Mouse (Mus musculus) monocyte, adult 5-6 weeks (primary cell): Measurements from ENCODE around the gene Hk1. TPM values are rescaled to one million over a fixed set of nuclear protein-coding genes. Genes with fewer than 3 reads are reported as not detected.

Source experiments
- ATAC-seq: fragments of 153-309, 156-312 bp; replicated peaks from 2 replicates; pipeline ENCODE4 v1.8.0; 2017; ENCODE audit warnings: mild to moderate bottlenecking; ENCODE audit not compliant: low TSS enrichment, insufficient number of reproducible peaks, severe bottlenecking, poor library complexity, low FRiP score
- total RNA-seq: library from RNA; stranded (forward); fragments of 200-1000, 200-491, 200-594 nt; gene quantifications from 3 replicates; pipeline ENCODE4 v1.2.3, GENCODE M21; 2017

Gene Hk1
- total RNA-seq, result 33.1 to 66.9 TPM (median 39.5 TPM) in 3 replicates

DNA sequence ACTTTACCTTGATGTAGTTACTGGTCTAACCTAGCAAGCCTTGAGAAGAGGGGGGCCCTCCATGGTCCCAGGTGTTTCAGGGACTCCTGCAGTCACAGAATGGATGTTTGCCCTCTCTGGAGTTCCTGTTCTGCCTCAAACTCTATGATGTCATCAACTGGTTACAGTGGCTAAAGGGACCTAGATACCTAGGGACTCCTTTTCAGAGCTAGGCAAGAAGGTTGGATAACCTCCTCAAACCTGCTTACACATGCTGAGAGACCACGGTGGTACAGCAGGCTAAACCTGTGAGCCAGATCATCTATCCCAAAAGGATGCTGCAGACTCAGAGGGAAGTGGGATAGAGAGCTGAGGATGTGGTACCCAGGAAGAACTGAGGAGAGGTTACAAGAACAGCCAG, at the start of gene Hk1:
Gene Hk1 (minus strand): TSS at position 101 of the 400 bp plus-strand sequence.
- ATAC-seq, result no peak

DNA sequence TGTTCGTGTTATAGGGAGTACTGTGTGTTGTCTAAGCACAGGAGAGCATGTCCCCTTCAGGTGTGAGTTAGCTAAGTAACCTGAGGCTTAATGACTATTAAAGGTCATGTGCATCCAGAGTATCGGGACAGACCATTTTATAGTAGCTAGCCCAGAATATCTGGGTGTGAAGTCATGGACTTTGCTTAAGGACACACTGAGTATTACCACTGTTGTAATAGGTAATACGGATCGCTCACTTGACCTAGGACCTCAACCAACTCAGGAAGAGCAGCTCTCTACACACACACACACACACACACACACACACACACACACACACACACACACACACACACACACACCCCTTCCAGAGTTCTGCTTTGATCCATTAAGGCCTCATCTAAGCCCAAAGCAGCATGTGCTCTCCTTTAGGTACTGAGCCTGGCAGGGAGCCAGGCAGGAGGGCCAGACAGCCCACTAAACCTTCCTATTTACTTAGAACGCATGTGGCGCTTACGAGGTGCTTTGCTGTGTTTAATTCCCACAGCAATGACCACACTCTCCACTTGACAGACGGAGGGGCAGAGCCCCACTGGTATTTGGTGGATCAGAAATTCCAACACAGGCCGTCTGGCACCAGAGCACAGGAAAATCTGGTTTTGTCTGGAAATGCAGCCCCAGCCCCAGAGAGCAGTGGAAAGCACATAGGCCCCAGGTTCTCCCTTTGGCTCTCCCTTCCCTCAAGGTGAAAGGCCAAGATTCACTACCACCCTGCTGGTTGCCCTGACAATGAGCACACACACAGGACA, 45.6 kb upstream of the Hk1 start:
- no peak for ATAC-seq

DNA sequence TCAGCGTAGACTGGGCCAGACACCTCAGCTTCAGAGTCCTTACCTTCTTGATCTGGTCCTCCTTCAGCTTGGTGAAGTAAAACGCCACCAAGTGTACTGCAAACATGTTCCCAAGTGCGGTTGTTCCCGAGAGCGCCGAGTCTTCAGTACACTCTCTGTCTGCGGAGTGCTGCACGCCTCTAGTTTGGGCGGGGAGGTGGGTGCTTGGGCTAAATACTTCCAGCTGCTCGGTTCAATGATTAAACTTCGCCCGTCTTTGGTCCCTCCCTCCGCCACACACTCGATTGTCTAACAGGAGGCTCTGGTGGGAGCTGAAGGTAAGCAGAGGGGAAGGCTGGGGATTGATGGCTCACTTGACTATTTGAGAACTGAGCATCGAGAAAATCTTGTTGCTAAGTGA, 42.5 kb upstream of the Hk1 start, which contains the start of gene Hkdc1:
Gene Hkdc1 (minus strand): TSS at position 237 of the 400 bp plus-strand sequence.
- ATAC-seq, result no peak

DNA sequence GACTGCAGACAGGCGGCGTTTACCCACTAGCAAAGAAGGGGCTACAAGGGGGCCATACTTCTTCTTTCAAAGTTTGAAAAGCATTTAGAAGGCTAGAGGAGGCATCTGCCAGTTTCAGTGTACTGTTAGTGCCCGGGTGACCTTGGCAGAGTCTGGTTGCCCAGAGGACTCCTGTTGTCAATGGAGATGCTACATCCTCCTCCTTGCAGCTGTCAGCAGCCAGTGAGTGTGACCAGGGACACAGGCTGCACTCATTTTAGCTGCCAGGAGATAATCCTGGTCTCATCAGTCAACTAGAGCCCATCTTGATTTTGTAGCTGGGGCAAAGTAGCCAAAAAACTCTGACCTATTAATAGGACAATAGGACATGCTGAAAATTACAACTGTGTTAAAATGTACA, 41.4 kb upstream of the Hk1 start:
- ATAC-seq, result no peak

DNA sequence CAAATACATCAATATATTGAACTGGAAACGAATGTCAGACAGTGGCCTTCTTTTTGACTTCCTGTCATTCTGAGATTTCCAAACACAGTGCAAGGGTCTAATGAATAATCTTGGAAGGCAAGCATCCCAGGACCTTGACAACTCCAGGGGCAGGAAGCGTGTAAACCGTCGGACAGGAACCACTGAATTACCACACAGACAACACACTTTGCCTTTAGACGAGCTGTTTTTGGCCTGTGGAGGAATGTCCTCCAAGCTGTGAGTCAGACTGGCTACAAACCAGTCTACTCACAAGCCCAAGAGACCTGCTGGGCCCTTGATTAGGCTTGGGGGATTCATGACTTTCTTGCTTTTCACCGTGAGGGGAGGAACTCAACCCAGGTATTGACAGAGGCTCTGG, 40.7 kb upstream of the Hk1 start:
- no peak for ATAC-seq

DNA sequence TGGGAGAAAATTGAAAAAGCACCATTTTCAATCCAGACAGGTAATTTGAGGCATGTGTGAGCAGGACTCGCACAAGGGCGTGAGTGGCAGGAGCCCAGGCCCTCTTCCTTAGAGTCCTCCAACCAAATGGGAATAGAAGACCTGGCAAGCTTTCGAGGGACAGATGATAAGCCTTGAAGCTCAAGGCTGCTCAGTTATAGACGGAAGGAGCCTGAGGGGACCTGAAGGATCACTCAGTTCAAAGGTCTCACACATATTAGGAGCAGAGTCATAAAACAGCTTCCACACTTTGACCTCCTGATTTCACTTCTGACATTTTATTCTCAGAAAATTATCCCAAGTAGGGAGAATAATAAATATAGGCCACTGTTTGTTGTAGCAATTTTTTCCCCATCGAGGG, 39.7 kb upstream of the Hk1 start:
- no peak for ATAC-seq

DNA sequence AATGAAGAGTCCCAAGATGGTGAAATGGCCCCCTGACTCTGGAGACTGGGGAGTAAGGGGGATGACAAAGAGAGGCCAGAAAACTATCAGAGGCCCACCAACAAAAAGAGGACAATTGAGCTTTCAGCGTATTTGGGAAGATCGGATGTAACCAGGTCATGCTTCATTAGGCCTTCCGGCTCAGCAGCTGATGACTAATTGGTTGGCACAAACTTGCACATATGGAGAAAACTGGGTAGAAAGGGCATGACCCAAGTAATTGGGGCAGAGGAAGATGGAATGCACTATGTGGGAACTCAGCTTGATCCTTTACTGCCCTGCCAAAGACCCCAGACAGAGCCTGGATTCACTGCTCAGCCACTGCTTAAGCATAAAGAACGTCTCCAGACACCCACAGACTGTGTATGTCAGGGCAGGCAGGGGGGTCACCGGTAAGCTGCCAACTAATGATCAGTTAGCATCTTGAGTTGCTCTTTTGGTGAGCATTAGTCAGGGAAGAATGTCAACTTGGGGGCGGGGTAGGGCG, 39.2 kb upstream of the Hk1 start:
- ATAC-seq, result no peak

DNA sequence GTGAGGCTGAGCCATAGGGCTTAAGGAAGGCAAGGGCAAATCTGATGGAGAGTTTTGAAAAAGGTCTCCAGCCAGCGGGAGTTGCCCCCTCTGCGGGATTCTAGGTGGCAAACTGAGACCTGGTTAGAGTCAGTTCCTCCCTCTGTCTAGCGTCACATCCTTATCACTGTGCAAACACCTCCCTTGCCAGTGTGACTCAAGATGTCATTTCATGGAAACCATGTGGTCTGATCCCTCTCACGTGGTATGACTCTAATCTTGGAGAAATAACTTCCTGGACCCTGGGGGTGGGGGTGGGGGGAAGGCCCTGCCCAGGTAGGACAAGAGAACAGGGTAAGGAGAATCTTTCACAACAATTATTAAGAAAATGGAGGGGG, 33.9 kb upstream of the Hk1 start:
- no peak for ATAC-seq

DNA sequence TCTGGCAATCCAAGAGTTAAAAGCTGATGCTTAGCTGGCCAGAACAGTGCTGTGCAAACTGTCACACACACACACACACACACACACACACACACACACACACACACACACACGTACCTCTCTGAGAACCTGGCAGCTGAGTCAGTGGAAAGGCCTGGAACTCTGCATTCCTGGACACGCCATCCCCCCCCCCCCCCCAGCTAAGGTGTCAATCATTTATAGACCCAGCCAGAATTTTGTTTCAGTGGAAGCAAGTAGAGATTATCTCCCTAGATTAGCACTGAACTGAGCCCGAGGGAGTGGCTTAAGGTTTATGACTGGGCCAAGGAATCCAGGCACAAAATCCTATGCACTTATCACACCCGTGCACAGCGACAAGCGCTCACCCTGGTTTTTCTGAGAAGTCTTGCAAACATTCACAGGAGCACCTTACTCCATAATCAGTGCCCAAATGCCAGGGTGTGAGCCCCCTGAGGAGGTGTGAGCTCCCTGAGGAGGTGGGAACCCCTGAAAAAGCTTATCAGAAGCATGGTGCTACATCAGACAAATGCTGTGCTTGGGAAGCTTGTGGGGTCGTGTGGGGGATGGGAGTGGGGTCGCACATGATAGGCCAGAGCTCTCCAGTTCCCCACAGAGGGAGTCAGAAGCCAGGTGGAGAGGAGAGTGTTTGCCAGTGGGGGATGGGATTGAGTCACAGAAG, 33.3 kb upstream of the Hk1 start:
- ATAC-seq, result no peak

DNA sequence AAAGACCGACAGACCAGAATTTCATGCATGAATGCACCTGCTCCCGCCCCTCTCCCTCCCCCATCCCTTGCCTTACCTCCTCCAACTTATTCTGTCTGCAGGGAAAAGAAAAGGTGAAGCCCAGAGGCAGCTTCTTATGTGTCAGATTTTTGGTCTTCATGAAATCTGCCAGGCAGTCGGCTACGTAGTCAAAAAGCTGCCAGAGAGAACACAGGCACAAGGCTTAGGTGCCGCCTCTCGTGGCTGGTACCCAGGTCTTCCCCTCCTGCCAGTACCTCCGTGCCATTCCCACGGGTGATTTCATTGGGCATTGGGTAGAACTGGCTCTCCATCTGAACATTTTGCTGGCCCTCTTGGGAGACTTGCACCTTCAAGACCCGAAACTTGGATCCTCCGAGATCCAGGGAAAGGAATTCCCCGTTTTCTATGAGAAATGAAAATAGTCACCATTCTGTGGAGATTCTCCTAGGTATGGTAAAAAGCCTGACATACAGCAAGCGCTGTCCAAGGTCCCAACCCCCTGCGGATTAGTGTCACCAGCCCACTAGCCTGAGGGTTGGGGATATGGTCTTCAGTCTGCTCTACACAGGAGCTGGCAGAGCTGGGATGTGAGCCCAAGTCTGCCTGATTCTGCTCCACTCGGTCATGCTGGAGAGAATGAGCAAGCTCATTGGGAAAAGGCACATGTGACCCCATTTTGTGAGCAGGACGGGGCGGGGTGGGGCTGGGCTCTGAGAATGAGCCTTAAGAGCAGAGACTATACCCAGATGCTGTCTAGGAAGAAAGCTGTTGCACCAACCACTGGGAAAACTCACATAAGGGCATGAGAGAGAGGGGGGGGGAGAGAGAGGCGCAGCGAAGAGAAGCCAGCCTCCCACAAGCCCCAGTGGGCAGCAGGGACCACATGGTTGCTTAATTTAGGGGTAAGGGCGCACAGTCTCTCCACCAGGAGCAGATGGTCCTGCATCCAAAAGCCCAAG, 32.0 kb upstream of the Hk1 start:
- ATAC-seq, result no peak

DNA sequence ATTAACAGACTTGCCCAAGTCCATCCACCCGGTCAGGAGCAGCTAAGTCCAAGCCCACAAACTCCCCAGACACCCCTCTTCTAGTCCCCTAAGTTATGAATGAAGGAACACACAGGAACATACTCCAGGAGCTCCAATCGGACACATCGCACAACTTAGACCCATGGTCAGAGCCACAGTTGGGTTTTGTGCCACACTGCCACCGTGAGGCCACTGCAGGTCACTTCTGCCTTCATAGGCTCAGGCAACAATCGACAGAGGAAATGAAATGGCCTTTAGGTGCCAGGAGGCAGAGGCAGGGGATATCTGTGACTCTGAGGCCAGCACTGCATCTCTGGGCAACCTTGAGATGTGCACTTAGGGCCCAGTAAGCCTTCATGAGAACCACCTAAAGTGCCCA, 31.2 kb upstream of the Hk1 start:
- peak; percentile 81 for ATAC-seq

DNA sequence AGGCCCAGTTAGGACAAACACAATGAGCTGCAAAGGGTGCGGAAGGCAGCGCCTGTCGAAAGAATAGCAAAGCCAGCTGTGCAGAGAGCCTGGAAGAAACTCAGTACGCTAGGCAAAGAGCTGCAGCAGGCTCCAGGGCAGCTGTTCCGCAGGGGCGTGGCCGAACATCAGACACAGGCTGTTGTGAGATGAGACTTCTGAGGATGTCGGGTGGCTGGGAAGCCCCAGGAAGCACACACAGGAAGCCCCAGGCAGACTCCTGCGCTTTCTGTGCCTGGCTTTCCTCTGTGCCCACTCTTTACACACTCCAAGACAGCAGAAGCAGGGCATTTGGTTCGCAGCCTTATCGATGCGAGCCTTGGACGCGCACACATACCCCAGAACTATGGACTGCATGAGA, 25.2 kb upstream of the Hk1 start:
- no peak for ATAC-seq

DNA sequence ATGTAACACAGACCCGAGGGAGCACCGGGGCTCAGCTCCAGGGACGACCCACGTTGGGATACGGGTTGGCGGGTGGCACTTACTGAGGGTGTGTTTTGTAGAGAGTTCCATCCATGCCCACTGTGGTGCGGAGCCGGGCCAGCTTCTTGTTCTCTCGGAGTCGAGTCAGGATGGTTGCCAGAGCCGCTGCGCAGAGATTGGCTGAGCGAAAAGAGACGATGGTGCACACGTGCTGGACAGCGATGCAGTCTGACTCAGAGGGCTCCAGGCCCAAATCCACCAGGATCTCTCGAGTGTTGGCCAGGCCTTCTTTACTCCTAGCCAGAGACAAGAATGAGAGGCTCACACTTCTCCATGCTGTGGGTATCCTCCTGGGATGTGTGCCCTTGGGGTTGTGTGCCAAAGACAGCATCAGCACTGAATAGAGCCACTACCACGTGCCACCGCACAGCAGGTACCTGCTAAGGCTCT, 22.0 kb upstream of the Hk1 start:
- no peak for ATAC-seq

DNA sequence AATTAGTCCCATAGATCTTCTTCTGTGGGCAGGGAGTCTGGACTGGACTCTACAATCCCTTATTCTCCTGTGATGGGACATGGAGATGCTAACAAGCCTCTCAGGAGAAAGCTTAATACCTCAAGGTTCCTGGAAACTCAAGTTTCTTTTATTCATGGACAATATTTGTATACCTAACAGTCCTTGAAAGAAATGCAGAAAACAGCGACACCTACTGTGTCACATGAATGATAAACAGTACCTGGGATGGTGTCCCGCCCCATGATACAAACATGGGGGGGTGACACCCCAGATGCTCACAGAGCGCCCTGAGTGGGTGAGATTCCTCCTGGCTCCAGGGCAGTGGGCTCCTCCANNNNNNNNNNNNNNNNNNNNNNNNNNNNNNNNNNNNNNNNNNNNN, 3.3 kb upstream of the Hk1 start:
- ATAC-seq, result no peak

DNA sequence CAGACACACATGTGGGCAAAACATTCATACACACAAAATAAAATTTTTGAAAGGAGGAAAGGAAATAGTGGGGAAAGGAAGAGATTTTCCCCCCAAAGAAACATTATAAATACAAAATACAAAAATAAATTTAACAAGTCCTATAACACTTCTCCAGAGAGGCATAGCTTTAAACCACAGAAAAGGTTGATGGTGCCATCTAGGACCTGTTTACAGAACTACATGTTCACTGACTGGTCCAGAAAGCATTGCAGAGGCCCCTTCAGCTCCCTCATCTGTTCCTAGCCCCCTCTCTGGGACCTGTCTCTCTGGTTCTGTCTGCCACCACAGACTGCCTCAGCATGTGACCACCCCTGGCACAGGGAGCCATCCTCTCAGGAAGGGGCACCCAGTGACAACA, 1.2 kb upstream of the Hk1 start:
- ATAC-seq, result no peak

DNA sequence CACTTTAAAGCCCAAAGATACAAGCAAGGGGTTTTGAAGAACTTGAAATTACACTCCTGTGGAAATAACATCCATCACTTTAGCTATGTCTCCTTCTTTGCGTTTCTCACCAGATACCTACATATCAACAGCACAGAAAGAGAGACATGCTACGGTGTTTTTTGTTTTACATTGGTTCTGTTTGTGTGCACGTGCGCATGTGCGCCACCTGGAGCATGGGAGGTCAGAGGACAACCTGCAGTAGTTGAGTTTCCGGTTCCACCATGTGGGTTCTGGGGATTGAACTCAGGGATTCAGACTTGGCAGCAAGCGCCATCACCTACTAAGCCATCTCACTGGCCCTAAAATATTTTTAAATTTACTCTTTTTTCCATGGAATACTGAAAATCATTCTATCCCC, 20.9 kb downstream of the Hk1 start:
- ATAC-seq, result no peak

DNA sequence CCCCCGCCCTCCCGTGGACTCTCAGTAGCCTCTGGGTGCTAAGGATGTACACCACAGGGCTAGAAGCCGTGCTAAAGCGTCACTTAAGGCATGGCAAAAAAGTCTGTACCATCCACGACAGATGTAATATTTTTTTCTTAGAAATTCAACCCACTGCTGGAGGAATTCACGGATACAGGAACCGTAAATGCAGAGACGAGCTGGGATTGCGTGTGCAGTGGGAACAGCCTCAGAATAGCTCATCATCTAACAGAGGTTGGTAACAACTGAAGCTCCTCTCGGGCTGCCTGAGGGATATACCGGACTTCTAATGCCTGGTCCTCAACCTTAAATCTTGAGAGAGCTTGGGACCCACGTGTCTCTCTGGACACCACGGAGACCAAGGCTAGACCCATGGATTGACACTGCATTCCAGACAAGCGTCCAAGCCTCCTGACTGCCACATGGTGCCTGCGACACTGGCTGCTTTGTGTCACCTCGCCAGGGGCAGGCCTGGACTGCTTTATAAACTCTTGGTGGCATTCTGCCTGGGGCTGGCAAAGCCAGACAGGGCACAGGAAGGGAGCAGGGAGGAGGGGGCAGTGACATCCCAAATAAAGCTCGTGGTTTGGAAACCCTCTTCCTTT, 23.5 kb downstream of the Hk1 start:
- ATAC-seq, result no peak

DNA sequence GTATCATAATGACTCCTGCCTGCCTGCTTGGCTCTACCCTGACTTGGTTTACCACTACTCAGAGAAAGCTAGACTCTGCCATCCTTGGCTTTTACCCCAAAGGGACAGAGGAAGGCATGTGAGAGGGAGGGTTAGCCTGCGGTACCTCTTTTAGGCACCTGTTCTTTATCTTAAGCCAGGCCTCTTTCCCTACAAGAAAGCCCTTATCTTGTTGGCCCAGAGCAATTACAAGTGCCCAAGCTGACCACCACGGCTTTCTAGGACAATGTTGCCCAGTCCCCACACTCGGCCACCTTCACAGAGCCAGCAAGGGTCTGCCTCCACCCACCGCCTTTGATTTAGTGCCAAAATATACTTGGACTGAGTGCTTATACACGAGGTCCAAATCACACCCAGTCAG, 34.6 kb downstream of the Hk1 start:
- ATAC-seq, result no peak
